Mouse (Mus musculus): ENCODE measurements around the gene Usp12.

GRCm38 (mm10) chr5:146757921-146758320 lies 36.9 kb downstream of the Usp12 start:
- no peak for TF ChIP-seq CTCF (conservative IDR thresholded peaks at IDR 0.05; ENCODE audit: low read length)
- TF ChIP-seq POU5F1 (IDR thresholded peaks at IDR 0.05; ENCODE audit: borderline replicate concordance, low read length): no peak
- no peak for TF ChIP-seq NANOG (IDR thresholded peaks at IDR 0.05; ENCODE audit: borderline replicate concordance, low read length)
